In genomic region chr4:106627809-106628208, GRCm38 (mm10) we compare ENCODE assay signal across 24 mouse cellular contexts. TPM values are rescaled to one million over a fixed set of nuclear protein-coding genes. Genes with fewer than 3 reads are reported as not detected.
DNase-seq lines count a peak whose midpoint lies in the region; ATAC-seq and TF ChIP-seq lines count a peak whose summit lies in the region.
"Had no signal": no experiment of that assay in that cellular context is flagged by ENCODE, and none has a peak within 500 bp of the region (broad histone marks: within the 10 kb centered on the region; RNA-seq: fewer than 3 reads in every experiment).

No protein-coding gene starts in this region.

- WGBS in hindbrain, postnatal 0 days = 57% methylated on average over 5 of the region's 5 CpGs
- WGBS in hindbrain, embryonic 10.5 days = 84% methylated on average over 5 of the region's 5 CpGs
- WGBS in stomach, postnatal 0 days = 73% methylated on average over 5 of the region's 5 CpGs

- no peak for ATAC-seq in hindbrain, postnatal 0 days
- ATAC-seq in stomach, postnatal 0 days (ENCODE audit: low FRiP score, low TSS enrichment) = no peak
- ATAC-seq in monocyte, adult 5-6 weeks (replicated peaks; ENCODE audit: insufficient number of reproducible peaks, low FRiP score, low TSS enrichment, poor library complexity, severe bottlenecking) = no peak
- ATAC-seq: forebrain, embryonic 15.5 days; inflammation-experienced regulatory T-cells, adult 6 months had no signal

- TF ChIP-seq EP300 in stomach, postnatal 0 days (optimal IDR thresholded peaks at IDR 0.05) = no peak

- peak; percentile 59 for DNase-seq in adrenal gland, postnatal 14 days
- DNase-seq in adrenal gland, adult 18-20 months (ENCODE audit: low spot score in 2 of 2) = no peak
- peak; percentile 44 for DNase-seq in hindbrain, postnatal 0 days (ENCODE audit: low spot score)
- DNase-seq in hindbrain, embryonic 10.5 days (ENCODE audit: low spot score) = no peak
- DNase-seq in left cerebral cortex, postnatal 4 days = peak; percentile 48
- DNase-seq in left cerebral cortex, adult 2 months (ENCODE audit: extremely low spot score in 1 of 2, low spot score in 2 of 2) = no peak
- DNase-seq in stomach, postnatal 0 days (ENCODE audit: low spot score) = no peak
- DNase-seq: cerebellum, adult 11-12 months; cerebellum, adult 9-10 months; gastrocnemius, postnatal 10 days; heart, adult 18-20 months; heart, postnatal 10 days; heart, postnatal 4 days; kidney, adult 18-20 months had no signal

- peaks cover 8% of the 10 kb centered on the region; the same call in 1 of the 2 replicates for H3K27me3 ChIP-seq in hindbrain, postnatal 0 days (ENCODE audit: insufficient read depth, low read length)
- peaks cover 46% of the 10 kb centered on the region for H3K27me3 ChIP-seq in hindbrain, embryonic 10.5 days (ENCODE audit: insufficient read depth, poor library complexity, severe bottlenecking)
- no peaks in the 10 kb centered on the region for H3K27me3 ChIP-seq in stomach, postnatal 0 days (ENCODE audit: control insufficient read depth, insufficient read depth, low read length)

- no peaks in the 10 kb centered on the region for H3K36me3 ChIP-seq in hindbrain, postnatal 0 days (ENCODE audit: insufficient read depth, low read length)
- H3K36me3 ChIP-seq in hindbrain, embryonic 10.5 days = no peaks in the 10 kb centered on the region
- H3K36me3 ChIP-seq in stomach, postnatal 0 days (ENCODE audit: control insufficient read depth, insufficient read depth, low read length) = no peaks in the 10 kb centered on the region
- H3K36me3 ChIP-seq: embryonic facial prominence, embryonic 12.5 days; forebrain, embryonic 15.5 days; heart, embryonic 10.5 days; hindbrain, embryonic 15.5 days had no signal

- no peak overlapping the region for H3K4me3 ChIP-seq in hindbrain, postnatal 0 days (ENCODE audit: low read length)
- no peak overlapping the region for H3K4me3 ChIP-seq in hindbrain, embryonic 10.5 days
- H3K4me3 ChIP-seq in left cerebral cortex, adult 2 months = no peak overlapping the region
- no peak overlapping the region for H3K4me3 ChIP-seq in stomach, postnatal 0 days (ENCODE audit: low read depth, low read length)
- H3K4me3 ChIP-seq: embryonic facial prominence, embryonic 12.5 days; forebrain, embryonic 15.5 days; heart, embryonic 10.5 days; hindbrain, embryonic 15.5 days had no signal

- no peak overlapping the region for H3K27ac ChIP-seq in hindbrain, postnatal 0 days
- H3K27ac ChIP-seq in hindbrain, embryonic 10.5 days = no peak overlapping the region
- no peak overlapping the region for H3K27ac ChIP-seq in left cerebral cortex, adult 2 months
- peak overlapping the region; percentile 77 for H3K27ac ChIP-seq in stomach, postnatal 0 days (replicated peaks)
- H3K27ac ChIP-seq: embryonic facial prominence, embryonic 12.5 days; forebrain, embryonic 15.5 days; heart, embryonic 10.5 days; hindbrain, embryonic 15.5 days had no signal

- H3K9ac ChIP-seq in hindbrain, postnatal 0 days (replicated peaks; ENCODE audit: low read length) = no peak overlapping the region
- H3K9ac ChIP-seq in stomach, postnatal 0 days (ENCODE audit: low read length) = no peak overlapping the region
- H3K9ac ChIP-seq: embryonic facial prominence, embryonic 12.5 days; forebrain, embryonic 15.5 days; hindbrain, embryonic 15.5 days had no signal

- H3K4me2 ChIP-seq in hindbrain, postnatal 0 days (ENCODE audit: low read depth, low read length) = no peak overlapping the region
- H3K4me2 ChIP-seq in stomach, postnatal 0 days (replicated peaks; ENCODE audit: low read depth) = no peak overlapping the region
- H3K4me2 ChIP-seq: embryonic facial prominence, embryonic 12.5 days; forebrain, embryonic 15.5 days; hindbrain, embryonic 15.5 days had no signal

- H3K4me1 ChIP-seq in hindbrain, postnatal 0 days (ENCODE audit: insufficient read depth, low read length) = peaks cover 13% of the 10 kb centered on the region; the same call in 1 of the 2 replicates
- peaks cover 8% of the 10 kb centered on the region for H3K4me1 ChIP-seq in hindbrain, embryonic 10.5 days (replicated peaks)
- H3K4me1 ChIP-seq in stomach, postnatal 0 days (replicated peaks; ENCODE audit: control insufficient read depth, insufficient read depth) = no peaks in the 10 kb centered on the region; the same call in 1 of the 2 replicates

- intact Hi-C loops in left cerebral cortex, postnatal 4 days (cut with DNase I) = no loop called here
- intact Hi-C loops in left cerebral cortex, adult 2 months (cut with DNase I) = no loop called here

- H3K9me3 ChIP-seq in hindbrain, postnatal 0 days (ENCODE audit: low read length) = no peaks in the 10 kb centered on the region
- no peaks in the 10 kb centered on the region for H3K9me3 ChIP-seq in hindbrain, embryonic 10.5 days
- no peaks in the 10 kb centered on the region for H3K9me3 ChIP-seq in stomach, postnatal 0 days (ENCODE audit: control insufficient read depth, low read length)
- H3K9me3 ChIP-seq: embryonic facial prominence, embryonic 12.5 days; forebrain, embryonic 15.5 days; heart, embryonic 10.5 days; hindbrain, embryonic 15.5 days had no signal

- no peak for TF ChIP-seq CTCF in hindbrain, postnatal 0 days (IDR thresholded peaks at IDR 0.05; ENCODE audit: low read depth)
- no peak for TF ChIP-seq CTCF in left cerebral cortex, adult 2 months (IDR thresholded peaks at IDR 0.05)
- TF ChIP-seq CTCF in stomach, postnatal 0 days (IDR thresholded peaks at IDR 0.05; ENCODE audit: low read depth) = no peak

RNA-seq across cellular contexts. Expression of gene Ttc22, which starts 5.6 kb away (rescaled TPM):
- total RNA-seq in adrenal gland, postnatal 14 days (2021) = not detected in 2 replicates
- under 1 TPM in 1 of 2 experiments, not detected in 1; 0.10 TPM for total RNA-seq in adrenal gland, adult 18-20 months (2021)
- 0.89 and 1.0 TPM in 2 replicates for total RNA-seq in hindbrain, postnatal 0 days (2014; rRNA removed)
- 1.8 and 2.3 TPM in 2 replicates for polyA plus RNA-seq in hindbrain, postnatal 0 days (2015; fragmentation: Nextera tagmentation; extraction: Ambion mirVana)
- polyA plus RNA-seq in hindbrain, embryonic 10.5 days (2016; fragmentation: Nextera tagmentation; extraction: Ambion mirVana) = not detected in 2 replicates
- total RNA-seq in left cerebral cortex, postnatal 4 days (2021) = 1 to 10 TPM; 1.6 to 1.9 TPM
- under 1 TPM; 0.98 to 1.00 TPM for total RNA-seq in left cerebral cortex, adult 2 months (2021)
- 26.9 and 28.2 TPM in 2 replicates for polyA plus RNA-seq in stomach, postnatal 0 days (2015; fragmentation: Nextera tagmentation; extraction: Ambion mirVana)
- total RNA-seq in monocyte, adult 5-6 weeks (2017) = not detected in 3 replicates
- total RNA-seq: common myeloid progenitor, adult 5-6 weeks; heart, adult 18-20 months had no signal
- polyA plus RNA-seq: inflammation-experienced regulatory T-cells, adult 6 months had no signal

RNA-seq across cellular contexts. Expression of gene Lexm, which starts 10.8 kb away (rescaled TPM):
- not detected in 2 replicates for total RNA-seq in adrenal gland, postnatal 14 days (2021)
- total RNA-seq in adrenal gland, adult 18-20 months (2021) = not detected
- 0.43 TPM in 1 of 2 replicates, not detected in the other for total RNA-seq in hindbrain, postnatal 0 days (2014; rRNA removed)
- not detected in 2 replicates for polyA plus RNA-seq in hindbrain, postnatal 0 days (2015; fragmentation: Nextera tagmentation; extraction: Ambion mirVana)
- 0.14 and 0.25 TPM in 2 replicates for polyA plus RNA-seq in hindbrain, embryonic 10.5 days (2016; fragmentation: Nextera tagmentation; extraction: Ambion mirVana)
- total RNA-seq in left cerebral cortex, postnatal 4 days (2021) = under 1 TPM in 1 of 2 experiments, not detected in 1; 0.22 TPM
- total RNA-seq in left cerebral cortex, adult 2 months (2021) = under 1 TPM in 1 of 2 experiments, not detected in 1; 0.21 TPM
- polyA plus RNA-seq in stomach, postnatal 0 days (2015; fragmentation: Nextera tagmentation; extraction: Ambion mirVana) = 0.08 TPM in 1 of 2 replicates, not detected in the other
- not detected in 3 replicates for total RNA-seq in monocyte, adult 5-6 weeks (2017)
- total RNA-seq: common myeloid progenitor, adult 5-6 weeks; gastrocnemius, postnatal 10 days; gastrocnemius, postnatal 4 days; heart, adult 18-20 months; heart, postnatal 10 days; heart, postnatal 4 days had no signal
- polyA plus RNA-seq: brain, embryonic 14.5 days; forebrain, embryonic 15.5 days; heart, embryonic 10.5 days; heart, embryonic 14.5 days; hindbrain, embryonic 15.5 days had no signal

RNA-seq across cellular contexts. Expression of gene Pars2, which starts 23.1 kb away (rescaled TPM):
- total RNA-seq in adrenal gland, postnatal 14 days (2021) = 6.3 and 8.6 TPM in 2 replicates
- 1 to 10 TPM; 3.2 to 4.9 TPM for total RNA-seq in adrenal gland, adult 18-20 months (2021)
- 8.4 and 12.1 TPM in 2 replicates for total RNA-seq in hindbrain, postnatal 0 days (2014; rRNA removed)
- 7.4 and 9.1 TPM in 2 replicates for polyA plus RNA-seq in hindbrain, postnatal 0 days (2015; fragmentation: Nextera tagmentation; extraction: Ambion mirVana)
- 16.5 and 17.9 TPM in 2 replicates for polyA plus RNA-seq in hindbrain, embryonic 10.5 days (2016; fragmentation: Nextera tagmentation; extraction: Ambion mirVana)
- 1 to 10 TPM; 6.0 to 9.2 TPM for total RNA-seq in left cerebral cortex, postnatal 4 days (2021)
- 1 to 10 TPM; 6.1 to 6.3 TPM for total RNA-seq in left cerebral cortex, adult 2 months (2021)
- polyA plus RNA-seq in stomach, postnatal 0 days (2015; fragmentation: Nextera tagmentation; extraction: Ambion mirVana) = 5.9 and 7.3 TPM in 2 replicates
- 0.96 to 5.3 TPM (median 4.0 TPM) in 3 replicates for total RNA-seq in monocyte, adult 5-6 weeks (2017)

RNA-seq across cellular contexts. Expression of gene Ttc4, which starts 50.9 kb away (rescaled TPM):
- 26.0 and 30.3 TPM in 2 replicates for total RNA-seq in adrenal gland, postnatal 14 days (2021)
- total RNA-seq in adrenal gland, adult 18-20 months (2021) = 10 to 100 TPM; 21.9 to 22.1 TPM
- 106 and 118 TPM in 2 replicates for total RNA-seq in hindbrain, postnatal 0 days (2014; rRNA removed)
- 83.0 and 84.0 TPM in 2 replicates for polyA plus RNA-seq in hindbrain, postnatal 0 days (2015; fragmentation: Nextera tagmentation; extraction: Ambion mirVana)
- 100 and 107 TPM in 2 replicates for polyA plus RNA-seq in hindbrain, embryonic 10.5 days (2016; fragmentation: Nextera tagmentation; extraction: Ambion mirVana)
- total RNA-seq in left cerebral cortex, postnatal 4 days (2021) = 10 to 100 TPM; 57.4 to 62.1 TPM
- 10 to 100 TPM; 44.8 to 47.7 TPM for total RNA-seq in left cerebral cortex, adult 2 months (2021)
- 25.5 and 27.8 TPM in 2 replicates for polyA plus RNA-seq in stomach, postnatal 0 days (2015; fragmentation: Nextera tagmentation; extraction: Ambion mirVana)
- total RNA-seq in monocyte, adult 5-6 weeks (2017) = 23.8 to 36.1 TPM (median 24.6 TPM) in 3 replicates

Comparison
In these comparisons a context has a peak if more than half of its experiments do, and no peak if none do; other contexts are left out.
1. DNase-seq: peak in adrenal gland, postnatal 14 days (single experiment), hindbrain, postnatal 0 days (single experiment) and left cerebral cortex, postnatal 4 days (single experiment); none in adrenal gland, adult 18-20 months (0 of 2), hindbrain, embryonic 10.5 days (single experiment), left cerebral cortex, adult 2 months (0 of 2) and stomach, postnatal 0 days (single experiment).